Mouse (Mus musculus) heart, adult 2 months (tissue): ENCODE results near the gene Ptprn2. TPM values are rescaled to one million over a fixed set of nuclear protein-coding genes. Genes with fewer than 3 reads are reported as not detected.

ENCODE experiments used
- DNase-seq, 2 experiments: peaks; one replicate each; pipeline ENCODE4 v3.0.0; 2021
- H3K27ac ChIP-seq: fragments of 200-600 bp; 2 replicates; pipeline ENCODE4 v1.8.1; 2022
- H3K27me3 ChIP-seq: fragments of 200-500 bp; 2 replicates; pipeline ENCODE4 v1.6.1; 2012; ENCODE audit warnings: mild to moderate bottlenecking, low read length, inconsistent platforms, mixed read lengths; ENCODE audit not compliant: control insufficient read depth, insufficient read depth
- H3K36me3 ChIP-seq: fragments of 200-500 bp; 2 replicates; pipeline ENCODE4 v1.6.1; 2012; ENCODE audit warnings: low read length, inconsistent platforms; ENCODE audit not compliant: control insufficient read depth, insufficient read depth
- H3K4me1 ChIP-seq: fragments of 200-500 bp; 2 replicates; pipeline ENCODE4 v1.6.1; 2011; ENCODE audit warnings: low read length; ENCODE audit not compliant: control insufficient read depth, insufficient read depth
- H3K4me3 ChIP-seq: fragments of 200-600 bp; 2 replicates; pipeline ENCODE4 v1.8.1; 2022
- H3K79me2 ChIP-seq: fragments of 200-500 bp; replicated peaks from 2 replicates; pipeline ENCODE4 v1.6.1; 2012; ENCODE audit warnings: mild to moderate bottlenecking, inconsistent platforms, low read length, moderate library complexity, mixed read lengths; ENCODE audit not compliant: control insufficient read depth, insufficient read depth
- H3K9ac ChIP-seq: fragments of 200-500 bp; 2 replicates; pipeline ENCODE4 v1.6.1; 2012; ENCODE audit warnings: low read depth, mild to moderate bottlenecking, control low read depth, inconsistent platforms, low read length, mixed read lengths
- CTCF ChIP-seq: fragments of 200-600 bp; IDR thresholded peaks from 2 replicates; pipeline ENCODE4 v1.8.1; 2022; ENCODE audit warnings: antibody characterized with exemption, mild to moderate bottlenecking, moderate library complexity
- EP300 ChIP-seq: fragments of 200-500 bp; IDR thresholded peaks from 2 replicates; pipeline ENCODE4 v1.6.1; 2011; ENCODE audit warnings: low read depth, low read length, control low read depth; ENCODE audit not compliant: insufficient read depth
- POLR2A ChIP-seq: fragments of 200-500 bp; IDR thresholded peaks from 2 replicates; pipeline ENCODE4 v1.6.1; 2011; ENCODE audit warnings: mild to moderate bottlenecking, low read depth, low read length, control low read depth; ENCODE audit not compliant: insufficient read depth
- WGBS: fragments of 180-500 bp; shearing (Covaris S2); methylation state at CpG from one replicate; pipeline ENCODE4 v1.1.7; 2018; 5-methylcytosine and 5-hydroxymethylcytosine counted together
- intact Hi-C: fragments of 180-260 bp; cut with DNase I; formaldehyde crosslinking; loops from one replicate; pipeline ENCODE4 v1.15.1; 2025
- microRNA-seq, 2 experiments: library from miRNA; unstranded; fragments of <30 nt; microRNA quantifications; one replicate each; pipeline ENCODE4 v1.2.0; 2021
- polyA plus RNA-seq: library from polyadenylated mRNA; depleted of rRNA; stranded (reverse); fragments of >200 nt; gene quantifications from 2 replicates; pipeline ENCODE4 v1.2.3, GENCODE M21; 2012; rRNA removed
- total RNA-seq, 2 experiments: library from RNA; stranded (reverse); gene quantifications; 2 replicates each; pipeline ENCODE4 v1.2.3; 2021

Ptprn2 gene
- total and polyA plus RNA-seq, 3 experiments: 0.21 to 0.23 TPM; not detected in 1

GRCm38 (mm10) chr12:117323017-117323416 lies 837.5 kb downstream of the Ptprn2 start:
- no peaks in the 10 kb centered on the region for H3K4me1 ChIP-seq
- intact Hi-C loops: loop anchor here (5.0 to 10.0 kb wide), 2 partner anchors 191 to 698 kb away; no protein-coding TSS in a partner anchor
- no peak for DNase-seq
- H3K27me3 ChIP-seq: no peaks in the 10 kb centered on the region
- no peak overlapping the region for H3K9ac ChIP-seq
- H3K79me2 ChIP-seq: no peaks in the 10 kb centered on the region
- no peaks in the 10 kb centered on the region for H3K36me3 ChIP-seq
- no peak for TF ChIP-seq POLR2A
- TF ChIP-seq EP300: no peak
- TF ChIP-seq CTCF: no peak
- no peak overlapping the region for H3K4me3 ChIP-seq
- WGBS: 89% methylated on average over 3 of the region's 3 CpGs
- no peak overlapping the region for H3K27ac ChIP-seq

Small RNA genes within 50 kb of the gene (microRNA-seq; reads per million reads assigned to microRNA genes)
- 0.77 to 1.1 reads per million in 2 experiments for gene Mir153

Other genes starting within 250 kb of the Ptprn2 start
- gene Wdr60, start 222.7 kb upstream of the Ptprn2 start, total RNA-seq: 1 to 10 TPM; 2.3 to 2.4 TPM
- 1.8 and 2.4 TPM in 2 replicates for gene Wdr60, start 222.7 kb upstream of the Ptprn2 start, polyA plus RNA-seq
- gene Gm11027, start 210.3 kb upstream of the Ptprn2 start, total RNA-seq: not detected
- not detected in 2 replicates for gene Gm11027, start 210.3 kb upstream of the Ptprn2 start, polyA plus RNA-seq
- gene Esyt2, start 204.5 kb upstream of the Ptprn2 start, total RNA-seq: 10 to 100 TPM; 24.6 to 27.8 TPM
- 7.5 and 11.3 TPM in 2 replicates for gene Esyt2, start 204.5 kb upstream of the Ptprn2 start, polyA plus RNA-seq
- 1 to 10 TPM; 1.9 to 2.4 TPM for gene Ncapg2, start 80.3 kb upstream of the Ptprn2 start, total RNA-seq
- gene Ncapg2, start 80.3 kb upstream of the Ptprn2 start, polyA plus RNA-seq: 0.55 and 1.2 TPM in 2 replicates